Mouse (Mus musculus) left cerebral cortex, adult 2 months (tissue): ENCODE data around the gene Gad2. TPM values are rescaled to one million over a fixed set of nuclear protein-coding genes. Genes with fewer than 3 reads are reported as not detected.

Experiments used
- DNase-seq, 2 experiments: peaks; one replicate each; pipeline ENCODE4 v3.0.0; 2021 to 2022; ENCODE audit warnings: low spot score in 2 of 2, mixed read lengths in 1 of 2; ENCODE audit errors: extremely low spot score in 1 of 2
- H3K27ac ChIP-seq: fragments of 200-600 bp; 2 replicates; pipeline ENCODE4 v1.8.1; 2022
- H3K4me3 ChIP-seq: fragments of 200-600 bp; 2 replicates; pipeline ENCODE4 v1.8.1; 2022
- CTCF ChIP-seq: fragments of 200-600 bp; IDR thresholded peaks from 2 replicates; pipeline ENCODE4 v1.8.1; 2022; ENCODE audit warnings: antibody characterized with exemption, mild to moderate bottlenecking, moderate library complexity
- intact Hi-C: fragments of 180-260 bp; cut with DNase I; formaldehyde crosslinking; loops from one replicate; pipeline ENCODE4 v1.15.1; 2025
- microRNA-seq, 2 experiments: library from miRNA; unstranded; fragments of <30 nt; microRNA quantifications; one replicate each; pipeline ENCODE4 v1.2.0; 2021
- total RNA-seq, 2 experiments: library from RNA; stranded (reverse); gene quantifications; 2 replicates each; pipeline ENCODE4 v1.2.3; 2021

The Gad2 gene
- total RNA-seq, 2 experiments from 2014 or later, result 104 to 120 TPM

DNA sequence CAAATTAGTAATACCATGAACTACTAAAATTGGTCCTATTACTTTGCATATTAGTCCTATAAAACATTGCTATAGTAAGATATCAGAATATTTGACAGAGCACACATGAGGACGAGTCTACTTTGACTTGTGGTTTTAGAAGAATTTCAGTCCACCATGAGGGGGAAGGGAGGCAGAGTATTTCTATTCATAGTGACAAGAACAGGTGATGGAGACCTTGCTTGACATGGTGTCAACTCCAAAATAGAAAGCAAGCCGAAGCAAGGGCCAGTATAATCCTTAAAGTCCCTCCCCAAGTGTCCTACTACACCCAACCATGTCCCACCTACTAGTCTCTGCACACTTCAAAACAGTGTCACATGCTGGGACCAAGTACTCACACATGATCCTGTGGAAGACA, 114.1 kb downstream of the Gad2 start:
- no peak for TF ChIP-seq CTCF
- Histone ChIP-seq H3K4me3 (no peak overlapping the region), H3K27ac (no peak overlapping the region)
- DNase-seq, result no peak
- intact Hi-C loops, result no loop called here

DNA sequence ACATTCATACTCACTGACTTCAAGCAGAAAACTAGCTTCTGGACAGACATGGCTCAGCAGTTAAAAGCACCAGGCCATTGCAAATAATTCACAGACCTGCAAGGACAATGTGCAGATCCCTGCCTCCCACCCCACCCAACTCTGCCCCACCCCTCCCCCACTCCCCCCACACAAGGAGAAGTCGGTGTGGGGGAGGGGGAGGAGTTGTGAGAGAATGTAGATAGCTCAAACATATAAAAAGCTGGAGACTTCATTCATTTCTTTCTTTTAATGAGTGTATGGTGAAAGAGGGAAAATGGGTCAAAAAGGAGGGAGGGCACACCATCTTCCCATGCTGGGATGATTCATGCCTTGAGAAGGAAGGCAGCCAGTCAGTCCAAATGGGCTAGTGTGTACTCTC, 117.4 kb downstream of the Gad2 start:
- H3K4me3 ChIP-seq, result no peak overlapping the region
- no peak for TF ChIP-seq CTCF
- intact Hi-C loops, result no loop called here

DNA sequence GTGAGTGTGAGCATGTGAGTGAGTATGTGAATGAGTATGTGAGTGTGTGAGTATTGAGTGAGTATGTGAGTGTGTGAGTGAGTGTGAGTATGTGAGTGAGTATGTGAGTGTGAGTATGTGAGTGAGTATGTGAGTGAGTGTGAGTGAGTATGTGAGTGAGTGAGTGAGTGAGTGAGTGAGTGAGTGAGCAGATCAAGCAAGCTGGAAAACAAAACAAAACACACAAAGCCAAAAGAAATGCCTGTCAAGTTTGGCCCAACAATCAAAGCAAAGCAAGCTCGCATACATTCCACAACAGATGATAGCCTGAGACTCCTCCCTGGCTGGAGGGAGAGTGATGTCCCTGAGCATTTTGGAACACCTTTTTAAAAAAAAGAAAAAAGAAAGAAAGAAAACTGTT, 118.4 kb downstream of the Gad2 start:
- DNase-seq, result no peak
- intact Hi-C loops, result no loop called here
- TF ChIP-seq CTCF, result no peak

More for the DNA sequence above, 117.4 kb downstream of the Gad2 start:
- H3K27ac ChIP-seq, result no peak overlapping the region
- DNase-seq, result no peak

DNA sequence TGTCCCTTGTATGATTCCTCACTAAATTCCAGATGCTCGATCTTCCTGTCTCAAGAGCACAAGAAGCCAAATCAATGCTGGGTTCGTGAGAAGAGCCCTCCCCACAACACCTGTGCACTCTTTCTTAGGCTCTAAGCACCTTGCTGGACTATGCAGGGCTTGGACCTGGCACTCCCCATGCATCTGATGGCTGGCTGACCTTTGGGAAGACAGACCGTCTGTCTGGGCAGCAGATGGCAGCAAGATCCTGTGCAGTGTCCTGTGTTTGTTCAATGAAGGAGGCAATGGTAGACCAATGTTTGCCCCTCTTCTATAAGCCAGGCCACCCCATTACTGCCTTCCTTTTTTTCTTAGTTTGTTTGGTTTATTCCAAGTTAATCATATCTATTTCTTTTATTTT, 119.2 kb downstream of the Gad2 start:
- intact Hi-C loops, result no loop called here
- DNase-seq, result no peak
- no peak overlapping the region for H3K4me3 ChIP-seq
- no peak overlapping the region for H3K27ac ChIP-seq
- TF ChIP-seq CTCF, result no peak; the same call in none of the 2 replicates

More for the DNA sequence above, 118.4 kb downstream of the Gad2 start:
- Histone ChIP-seq H3K27ac (no peak overlapping the region), H3K4me3 (no peak overlapping the region)

Small RNA genes within 50 kb of the gene (microRNA-seq; reads per million reads assigned to microRNA genes)
- gene Gm23636, result 0 reads per million in 2 experiments
- gene Mir3967, result 0 reads per million in 2 experiments

Other genes starting within 250 kb of the Gad2 start
- 1 to 10 TPM; 5.0 to 6.1 TPM for gene Apbb1ip, start 151.9 kb downstream of the Gad2 start, total RNA-seq